Mouse (Mus musculus) ES-E14 (cell line): ENCODE measurements around the gene Angptl7.

Experiments
- MAFK ChIP-seq: IDR thresholded peaks from 2 replicates; pipeline ENCODE4 v1.6.1; 2014; ENCODE audit warnings: mild to moderate bottlenecking, low read depth, low read length, inconsistent platforms; ENCODE audit not compliant: insufficient read depth
- ZC3H11A ChIP-seq: IDR thresholded peaks from 2 replicates; pipeline ENCODE4 v1.6.1; 2012; ENCODE audit warnings: low read depth, mild to moderate bottlenecking, inconsistent platforms, low read length, borderline replicate concordance
- ZNF384 ChIP-seq: IDR thresholded peaks from 2 replicates; pipeline ENCODE4 v1.6.1; 2012; ENCODE audit warnings: low read depth, low read length, inconsistent platforms

GRCm38 (mm10) chr4:148495160-148495559 is 5.1 kb downstream of the Angptl7 start:
- TF ChIP-seq MAFK (no peak), ZNF384 (no peak), ZC3H11A (no peak)
